Mouse (Mus musculus) kidney, postnatal 0 days (tissue): ENCODE data around the gene Prkca. TPM values are rescaled to one million over a fixed set of nuclear protein-coding genes. Genes with fewer than 3 reads are reported as not detected.

Experiments used
- ATAC-seq: fragments of 200-750 bp; cut with Nextera tagmentation; replicated peaks from 2 replicates; pipeline ENCODE4 v1.8.0; 2017; ENCODE audit warnings: low read depth, moderate number of reproducible peaks, moderate TSS enrichment, moderate library complexity; ENCODE audit not compliant: low FRiP score
- DNase-seq: peaks from one replicate; pipeline ENCODE4 v3.0.0-alpha.2; 2016; ENCODE audit warnings: low spot score
- H3K27ac ChIP-seq: fragments of 300-500 bp; sonication (generic); 2 replicates; pipeline ENCODE4 v1.5.1; 2014; ENCODE audit warnings: mild to moderate bottlenecking
- H3K27me3 ChIP-seq: fragments of 300-500 bp; sonication (generic); 2 replicates; pipeline ENCODE4 v1.6.1; 2014; ENCODE audit warnings: low read length, mixed read lengths; ENCODE audit not compliant: insufficient read depth
- H3K36me3 ChIP-seq: fragments of 300-500 bp; sonication (generic); 2 replicates; pipeline ENCODE4 v1.6.1; 2014; ENCODE audit warnings: low read length, mixed read lengths; ENCODE audit not compliant: insufficient read depth
- H3K4me1 ChIP-seq: fragments of 300-500 bp; sonication (generic); replicated peaks from 2 replicates; pipeline ENCODE4 v1.6.1; 2014; ENCODE audit warnings: antibody characterized with exemption, low read length, mixed read lengths; ENCODE audit not compliant: insufficient read depth
- H3K4me2 ChIP-seq: fragments of 300-500 bp; sonication (generic); 2 replicates; pipeline ENCODE4 v1.6.1; 2014; ENCODE audit warnings: mild to moderate bottlenecking, low read length, moderate library complexity, mixed read lengths
- H3K4me3 ChIP-seq: fragments of 300-500 bp; sonication (generic); replicated peaks from 2 replicates; pipeline ENCODE4 v1.5.1; 2014; ENCODE audit warnings: low read depth, low read length
- H3K9ac ChIP-seq: fragments of 300-500 bp; sonication (generic); 2 replicates; pipeline ENCODE4 v1.6.1; 2014; ENCODE audit warnings: low read depth, low read length
- H3K9me3 ChIP-seq: fragments of 300-500 bp; sonication (generic); replicated peaks from 2 replicates; pipeline ENCODE4 v1.6.1; 2016; ENCODE audit warnings: low read length, inconsistent platforms, mixed read lengths
- CTCF ChIP-seq: IDR thresholded peaks from 2 replicates; pipeline ENCODE4 v1.5.1; 2016; ENCODE audit warnings: antibody characterized with exemption, low read depth, mild to moderate bottlenecking, moderate library complexity
- WGBS: fragments of 180-500 bp; shearing (Covaris S2); extraction: QIAGEN DNeasy Blood & Tissue Kit; methylation state at CpG from one replicate; pipeline ENCODE4 v1.1.7; 2014; 5-methylcytosine and 5-hydroxymethylcytosine counted together
- polyA plus RNA-seq: library from polyadenylated mRNA; unstranded; fragments of >200 nt; fragmentation: Nextera tagmentation; extraction: Ambion mirVana; gene quantifications from 2 replicates; pipeline ENCODE4 v1.2.1, GENCODE M21; 2015

Gene Prkca
- polyA plus RNA-seq, 1 experiment from 2014 or later = 9.3 TPM

DNA sequence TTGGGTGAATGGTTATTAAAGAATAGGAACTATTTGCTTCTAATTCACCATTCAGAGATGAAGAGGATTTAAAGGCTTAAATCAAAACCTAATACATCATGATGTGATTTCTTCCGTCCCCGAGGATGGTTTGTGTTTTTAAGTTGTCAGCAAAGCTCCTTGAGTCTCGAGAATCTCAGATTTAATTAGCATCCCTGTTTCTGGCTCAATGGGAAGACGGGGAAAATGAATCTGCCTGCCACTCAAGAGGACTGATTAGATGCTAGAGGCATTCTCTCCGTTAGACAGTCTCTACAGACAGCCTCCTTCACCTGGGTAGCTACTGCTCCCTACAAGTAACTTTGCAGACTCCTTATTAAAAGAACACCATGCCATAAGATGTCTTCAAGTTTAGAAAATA, 396.9 kb downstream of the Prkca start:
- Histone ChIP-seq H3K4me2 (no peak overlapping the region), H3K27ac (no peak overlapping the region), H3K36me3 (peaks cover 13% of the 10 kb centered on the region; the same call in 1 of the 2 replicates), H3K27me3 (no peaks in the 10 kb centered on the region), H3K4me1 (no peaks in the 10 kb centered on the region), H3K9me3 (no peaks in the 10 kb centered on the region), H3K9ac (no peak overlapping the region), H3K4me3 (no peak overlapping the region)
- DNase-seq (no peak), ATAC-seq (no peak)
- 62% methylated on average over 5 of the region's 5 CpGs for WGBS
- TF ChIP-seq CTCF = no peak

DNA sequence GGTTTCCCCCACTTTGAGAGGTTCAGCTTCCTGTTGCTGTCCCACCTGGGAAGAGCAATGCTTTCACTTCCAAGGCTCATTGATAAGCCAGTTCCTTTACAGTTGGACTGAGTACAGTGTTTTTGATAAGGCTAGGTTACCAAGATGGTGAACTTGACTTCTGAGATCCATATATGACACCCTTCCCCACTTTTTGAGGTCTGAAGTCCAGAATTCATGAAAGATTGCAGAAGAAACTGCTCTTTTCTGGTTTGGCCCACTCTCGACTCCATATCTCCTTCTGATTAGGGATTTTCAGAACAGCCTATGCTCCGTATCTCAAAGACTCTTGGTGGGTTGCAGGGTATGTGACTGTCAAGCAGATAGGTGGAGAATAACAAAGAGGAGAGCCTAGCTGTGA, 406.8 kb downstream of the Prkca start:
- DNase-seq (no peak), ATAC-seq (no peak)
- H3K4me2 ChIP-seq = no peak overlapping the region
- WGBS = 94% methylated on average over 2 of the region's 2 CpGs
- H3K27me3 ChIP-seq = no peaks in the 10 kb centered on the region
- H3K9me3 ChIP-seq = peaks cover 12% of the 10 kb centered on the region; the same call in 1 of the 2 replicates
- peaks cover 13% of the 10 kb centered on the region; the same call in 1 of the 2 replicates for H3K36me3 ChIP-seq
- H3K4me3 ChIP-seq = no peak overlapping the region
- no peak overlapping the region for H3K27ac ChIP-seq
- TF ChIP-seq CTCF = no peak
- no peak overlapping the region for H3K9ac ChIP-seq
- H3K4me1 ChIP-seq = no peaks in the 10 kb centered on the region

DNA sequence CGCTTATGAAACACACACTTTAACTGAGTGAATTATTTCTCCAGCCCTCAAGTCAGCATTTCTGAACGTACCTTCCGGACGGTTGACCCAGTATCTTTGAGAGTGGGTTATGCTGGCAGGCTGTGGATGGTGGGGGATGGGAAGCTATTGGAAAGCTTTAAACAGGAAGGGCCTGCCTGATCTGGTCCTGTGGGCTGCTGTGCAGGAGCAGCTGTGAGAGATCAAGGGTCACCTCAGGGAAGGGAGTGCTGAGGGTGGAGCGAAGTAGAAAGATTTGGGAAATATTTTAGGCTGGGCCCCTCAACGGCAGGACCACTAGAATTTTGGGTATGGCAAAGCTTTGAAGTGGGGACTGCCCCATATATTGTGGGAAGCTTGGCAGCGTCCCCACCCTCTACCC, 412.0 kb downstream of the Prkca start:
- no peaks in the 10 kb centered on the region for H3K4me1 ChIP-seq
- no peaks in the 10 kb centered on the region for H3K9me3 ChIP-seq
- H3K4me3 ChIP-seq = no peak overlapping the region
- no peak for ATAC-seq
- no peak for DNase-seq
- H3K4me2 ChIP-seq = no peak overlapping the region
- TF ChIP-seq CTCF = no peak
- 58% methylated on average over 7 of the region's 7 CpGs for WGBS
- no peaks in the 10 kb centered on the region for H3K36me3 ChIP-seq
- no peak overlapping the region for H3K27ac ChIP-seq
- no peak overlapping the region for H3K9ac ChIP-seq
- H3K27me3 ChIP-seq = no peaks in the 10 kb centered on the region

DNA sequence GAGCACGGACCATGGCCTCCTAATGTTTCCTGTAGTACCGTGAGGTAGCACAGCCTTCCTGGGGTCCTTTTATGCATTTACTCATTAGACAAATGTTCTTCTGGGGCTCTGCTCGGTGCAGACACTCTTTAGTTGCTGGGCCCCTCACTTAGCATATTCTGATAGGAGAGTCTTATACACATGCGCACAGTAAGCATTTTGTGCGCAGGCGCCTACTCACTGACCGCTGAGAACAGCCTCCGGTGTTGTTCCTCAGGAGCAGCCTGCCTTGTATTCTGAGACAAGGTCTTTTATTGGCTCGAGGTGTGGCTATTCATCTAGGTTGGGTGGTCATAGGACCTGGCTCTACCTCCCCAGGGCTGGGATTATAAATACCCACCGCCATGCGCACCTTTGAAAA, 412.4 kb downstream of the Prkca start:
- H3K9me3 ChIP-seq = no peaks in the 10 kb centered on the region
- no peak overlapping the region for H3K4me3 ChIP-seq
- no peaks in the 10 kb centered on the region for H3K27me3 ChIP-seq
- WGBS = 78% methylated on average over 11 of the region's 11 CpGs
- no peak for TF ChIP-seq CTCF
- H3K9ac ChIP-seq = no peak overlapping the region
- no peaks in the 10 kb centered on the region for H3K4me1 ChIP-seq
- H3K36me3 ChIP-seq = no peaks in the 10 kb centered on the region
- no peak overlapping the region for H3K4me2 ChIP-seq
- ATAC-seq (no peak), DNase-seq (no peak)
- H3K27ac ChIP-seq = no peak overlapping the region

DNA sequence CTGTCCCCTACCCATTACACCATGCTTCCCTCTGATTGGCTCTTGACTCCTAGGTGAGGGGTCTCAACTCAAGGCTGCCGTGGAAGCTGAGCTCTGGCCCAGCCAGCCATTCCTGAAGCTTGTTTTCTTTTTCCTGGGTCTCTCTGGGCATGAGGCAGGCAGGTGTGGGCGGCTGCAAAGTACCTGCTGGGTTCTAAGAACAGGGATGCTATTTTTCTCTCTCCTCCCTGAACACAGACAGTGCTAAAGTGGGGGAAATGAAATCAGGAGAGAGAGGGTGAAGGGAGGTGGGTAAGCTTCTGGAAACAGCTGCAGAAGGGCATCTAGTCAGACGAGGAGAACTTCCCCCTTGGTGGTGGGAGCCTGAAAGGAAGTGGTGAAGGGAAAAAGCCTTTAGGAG, 414.0 kb downstream of the Prkca start:
- H3K4me1 ChIP-seq = no peaks in the 10 kb centered on the region
- H3K4me2 ChIP-seq = no peak overlapping the region
- H3K36me3 ChIP-seq = no peaks in the 10 kb centered on the region
- ATAC-seq (no peak), DNase-seq (no peak)
- H3K27ac ChIP-seq = no peak overlapping the region
- H3K4me3 ChIP-seq = no peak overlapping the region
- no peak overlapping the region for H3K9ac ChIP-seq
- no peaks in the 10 kb centered on the region for H3K9me3 ChIP-seq
- 42% methylated on average over 3 of the region's 3 CpGs for WGBS
- no peak for TF ChIP-seq CTCF
- H3K27me3 ChIP-seq = no peaks in the 10 kb centered on the region

DNA sequence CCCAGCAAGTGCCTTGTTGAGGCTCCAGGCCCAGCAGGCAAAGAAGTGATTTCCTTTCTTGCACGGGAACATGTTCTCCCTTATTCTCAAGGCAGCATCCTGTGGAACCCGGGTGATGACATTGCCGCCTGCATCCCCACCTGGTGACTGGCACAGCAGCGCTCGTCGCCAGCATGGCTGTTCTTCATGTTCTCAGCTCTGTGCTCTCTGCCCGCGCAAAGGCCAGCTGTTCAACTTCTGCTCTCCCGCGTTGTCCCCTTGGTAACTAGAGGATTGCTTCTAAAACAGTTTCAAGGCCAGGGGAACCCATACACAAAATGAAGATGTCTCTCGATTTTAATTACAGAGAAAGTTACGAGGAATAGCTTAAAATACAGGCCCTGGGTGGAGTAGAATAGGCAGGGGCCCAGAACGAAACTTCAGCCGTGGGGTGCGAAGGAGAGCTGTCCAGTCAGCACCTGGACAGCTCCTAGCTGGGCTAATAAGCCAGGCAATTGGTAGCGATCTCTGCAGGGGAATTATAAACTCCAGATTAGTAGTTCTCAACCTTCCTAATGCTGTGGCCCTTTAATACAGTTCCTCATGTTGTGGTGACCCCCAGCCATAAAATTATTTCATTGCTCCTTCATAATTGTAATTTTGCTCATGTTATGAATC, 423.7 kb downstream of the Prkca start:
- H3K27me3 ChIP-seq = 0 out of 2 replicates have a peak, but pooled peaks cover 5% of the 10 kb centered on the region
- H3K4me1 ChIP-seq = no peaks in the 10 kb centered on the region
- DNase-seq (peak; percentile 82), ATAC-seq (no peak)
- no peaks in the 10 kb centered on the region for H3K9me3 ChIP-seq
- no peak overlapping the region for H3K4me2 ChIP-seq
- WGBS = 40% methylated on average over 16 of the region's 16 CpGs
- no peak overlapping the region for H3K4me3 ChIP-seq
- H3K36me3 ChIP-seq = no peaks in the 10 kb centered on the region
- no peak overlapping the region for H3K27ac ChIP-seq
- H3K9ac ChIP-seq = no peak overlapping the region
- no peak for TF ChIP-seq CTCF
